Mouse (Mus musculus) lung, adult 2 months (tissue): ENCODE measurements at regions not wholly inside any gene's neighbourhood (a gene's known extent, or its start where the extent isn't known, plus 50 kb on each side); places are given as distances from the start of the nearest gene placed in this dataset.
"Not testable (repeated sequence)": the region's sequence is repeated elsewhere in the genome, so short reads cannot be mapped to it uniquely, and the experiment has no call there.

Experiments used
- DNase-seq: peaks from one replicate; pipeline ENCODE4 v3.0.0; 2022
- H3K4me1 ChIP-seq: fragments of 200-500 bp; 2 replicates; pipeline ENCODE4 v1.6.1; 2011; ENCODE audit warnings: low read length; ENCODE audit not compliant: control insufficient read depth, insufficient read depth
- H3K4me3 ChIP-seq: fragments of 200-500 bp; replicated peaks from 2 replicates; pipeline ENCODE3; 2011; ENCODE audit warnings: low read depth, mild to moderate bottlenecking, control low read depth, low read length; ENCODE audit errors: extremely low read depth
- CTCF ChIP-seq: fragments of 200-500 bp; IDR thresholded peaks from 2 replicates; pipeline ENCODE4 v1.5.1; 2011; ENCODE audit warnings: mild to moderate bottlenecking, low read length, control low read depth; ENCODE audit not compliant: insufficient read depth
- POLR2A ChIP-seq: fragments of 200-500 bp; IDR thresholded peaks from 2 replicates; pipeline ENCODE4 v1.6.1; 2011; ENCODE audit warnings: low read depth, mild to moderate bottlenecking, control low read depth, low read length, borderline replicate concordance; ENCODE audit errors: extremely low read depth
- WGBS: fragments of 180-500 bp; shearing (Covaris S2); methylation state at CpG from one replicate; pipeline ENCODE4 v1.1.7; 2018; 5-methylcytosine and 5-hydroxymethylcytosine counted together

- 8% methylated on average over 2 of the region's 2 CpGs for WGBS
- no peak for DNase-seq
- TF ChIP-seq POLR2A, result no peak
- TF ChIP-seq CTCF, result no peak
- Histone ChIP-seq H3K4me1 (peaks cover 11% of the 10 kb centered on the region), H3K4me3 (no peak overlapping the region)
These were observed 94.2 kb downstream of the Phlda1 start for GRCm38 (mm10) chr10:111600251-111600620.

GRCm38 (mm10) chr10:111600677-111601099 lies 94.6 kb downstream of the Phlda1 start:
- Histone ChIP-seq H3K4me1 (peaks cover 11% of the 10 kb centered on the region), H3K4me3 (no peak overlapping the region)
- WGBS, result 3% methylated on average over 2 of the region's 2 CpGs
- peak; percentile 66 for DNase-seq
- TF ChIP-seq CTCF (no peak), POLR2A (no peak)

GRCm38 (mm10) chr10:111603166-111603565 lies 97.1 kb downstream of the Phlda1 start:
- peaks cover 11% of the 10 kb centered on the region for H3K4me1 ChIP-seq
- 89% methylated on average over 1 of the region's 1 CpGs for WGBS
- no peak for DNase-seq
- TF ChIP-seq CTCF, result no peak
- no peak for TF ChIP-seq POLR2A
- no peak overlapping the region for H3K4me3 ChIP-seq

GRCm38 (mm10) chr10:111607381-111607780 lies 101.3 kb downstream of the Phlda1 start:
- not testable (repeated sequence) for H3K4me3 ChIP-seq, DNase-seq, H3K4me1 ChIP-seq
- WGBS, result 78% methylated on average over 2 of the region's 2 CpGs

GRCm38 (mm10) chr10:111608385-111609093 lies 102.5 kb downstream of the Phlda1 start:
- H3K4me3 ChIP-seq, result no peak overlapping the region
- DNase-seq, result no peak
- 79% methylated on average over 9 of the region's 9 CpGs for WGBS
- no peaks in the 10 kb centered on the region for H3K4me1 ChIP-seq
- no peak for TF ChIP-seq POLR2A

GRCm38 (mm10) chr10:111609889-111610288 lies 103.8 kb downstream of the Phlda1 start:
- Histone ChIP-seq H3K4me1 (no peaks in the 10 kb centered on the region), H3K4me3 (no peak overlapping the region)
- DNase-seq, result no peak
- TF ChIP-seq CTCF (no peak), POLR2A (no peak)
- 82% methylated on average over 2 of the region's 2 CpGs for WGBS

- DNase-seq, result no peak
- no peak for TF ChIP-seq POLR2A
- no peak for TF ChIP-seq CTCF
- 60% methylated on average over 11 of the region's 11 CpGs for WGBS
These were observed 113.7 kb downstream of the Phlda1 start for GRCm38 (mm10) chr10:111619627-111620270.

GRCm38 (mm10) chr10:111620927-111621676 lies 115.0 kb downstream of the Phlda1 start:
- TF ChIP-seq CTCF (no peak), POLR2A (no peak)
- Histone ChIP-seq H3K4me1 (no peaks in the 10 kb centered on the region), H3K4me3 (no peak overlapping the region)
- DNase-seq, result no peak
- WGBS, result 74% methylated on average over 11 of the region's 11 CpGs

More at GRCm38 (mm10) chr10:111619627-111620270, 113.7 kb downstream of the Phlda1 start:
- no peaks in the 10 kb centered on the region for H3K4me1 ChIP-seq
- no peak overlapping the region for H3K4me3 ChIP-seq

DNA sequence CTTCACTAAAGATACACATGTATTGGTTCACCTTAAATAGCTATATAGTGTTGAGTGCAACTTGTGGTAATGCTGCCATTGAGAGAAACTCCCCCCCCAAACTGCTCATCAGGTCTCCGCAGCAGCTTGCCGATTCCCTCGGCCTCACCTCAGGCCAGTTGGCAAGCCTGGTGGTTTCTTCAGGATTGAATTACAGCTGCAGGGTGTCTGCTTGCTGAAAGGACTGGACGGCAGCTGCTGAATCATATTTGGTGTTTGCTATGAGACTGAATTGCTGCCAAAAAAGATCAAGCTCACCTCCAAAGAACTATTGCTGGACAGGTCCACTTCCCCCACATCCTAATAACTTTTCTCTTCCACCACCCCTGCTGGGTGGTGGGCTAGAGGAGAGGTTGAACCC lies 116.7 kb downstream of the Phlda1 start:
- H3K4me3 ChIP-seq, result no peak overlapping the region
- DNase-seq, result no peak
- 60% methylated on average over 4 of the region's 4 CpGs for WGBS
- TF ChIP-seq CTCF (no peak), POLR2A (no peak)
- H3K4me1 ChIP-seq, result no peaks in the 10 kb centered on the region
